Mouse (Mus musculus) testis, adult 2 months (tissue): ENCODE measurements around the gene Tmc2.

Source experiments
- CTCF ChIP-seq: fragments of 200-500 bp; IDR thresholded peaks from 2 replicates; pipeline ENCODE4 v1.5.1; 2012; ENCODE audit warnings: low read depth, mild to moderate bottlenecking, inconsistent platforms, low read length, moderate library complexity; ENCODE audit not compliant: control insufficient read depth, insufficient read depth, insufficient replicate concordance
- POLR2A ChIP-seq: fragments of 200-500 bp; IDR thresholded peaks from 2 replicates; pipeline ENCODE4 v1.6.1; 2012; ENCODE audit warnings: low read depth, mild to moderate bottlenecking, inconsistent platforms, low read length, moderate library complexity; ENCODE audit not compliant: control insufficient read depth

DNA sequence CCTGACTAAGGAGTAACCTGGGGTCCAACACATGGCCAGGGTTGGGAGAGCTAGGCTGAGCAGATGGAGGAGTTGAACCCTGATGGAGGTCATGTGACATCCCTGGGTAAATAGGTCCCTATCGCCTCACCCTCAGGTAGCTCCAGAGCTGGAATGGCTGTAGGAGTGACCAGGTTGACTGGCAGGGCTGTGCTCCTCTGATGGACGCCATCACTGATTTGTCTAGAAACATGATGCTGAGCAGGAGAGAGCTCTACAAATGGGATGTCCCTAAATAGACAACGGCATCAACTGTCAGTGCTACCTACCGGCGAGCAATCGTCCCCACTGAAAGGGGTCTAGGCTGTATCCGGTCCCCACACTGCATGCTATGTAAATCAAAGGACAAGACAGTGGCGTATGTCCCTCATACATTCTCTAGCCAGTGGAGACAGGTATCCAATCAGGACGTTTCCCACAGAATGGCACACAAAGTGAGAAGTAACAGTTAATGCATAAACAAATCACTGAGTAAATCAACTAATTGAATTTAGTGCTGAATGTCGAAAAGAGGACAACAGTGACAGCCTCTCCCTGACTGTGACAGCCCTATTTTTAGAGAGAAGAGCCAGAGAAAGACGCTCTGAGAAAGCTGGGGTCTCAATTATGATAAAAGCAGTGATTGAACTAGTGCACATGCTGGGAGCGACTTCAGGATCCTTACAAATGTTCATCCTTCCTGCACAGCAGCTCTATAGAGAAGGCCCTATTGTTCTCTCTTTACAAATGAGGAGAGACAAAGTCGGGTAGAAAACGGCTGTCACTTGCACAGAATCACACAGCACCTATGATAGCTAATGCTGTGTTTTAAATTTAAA lies 37.5 kb upstream of the Tmc2 start:
- TF ChIP-seq POLR2A = no peak
- no peak for TF ChIP-seq CTCF
